Mouse (Mus musculus) bone marrow, adult 2 months (tissue): ENCODE data around the gene Nfam1.

Experiments used
- CTCF ChIP-seq: fragments of 200-500 bp; IDR thresholded peaks from 2 replicates; pipeline ENCODE4 v1.5.1; 2011; ENCODE audit warnings: low read length, control low read depth; ENCODE audit not compliant: control insufficient read depth, insufficient read depth
- POLR2A ChIP-seq: fragments of 200-500 bp; IDR thresholded peaks from 2 replicates; pipeline ENCODE4 v1.6.1; 2011; ENCODE audit warnings: low read depth, mild to moderate bottlenecking, control low read depth, low read length, borderline replicate concordance; ENCODE audit not compliant: control insufficient read depth

GRCm38 (mm10) chr15:82989190-82989704 lies 43.9 kb downstream of the Nfam1 start:
- TF ChIP-seq CTCF (no peak), POLR2A (no peak)
